Mouse (Mus musculus) hematopoietic stem cell, adult 5-6 weeks (primary cell): ENCODE measurements at regions not wholly inside any gene's neighbourhood (a gene's known extent, or its start where the extent isn't known, plus 50 kb on each side); places are given as distances from the start of the nearest gene placed in this dataset.

Source experiments
- ATAC-seq, 2 experiments: fragments of 125-278 bp in 1 of 2; replicated peaks in 1 of 2; 2 replicates each; pipeline ENCODE4 v1.8.0; 2016 to 2017; ENCODE audit warnings: inconsistent platforms in 2 of 2, mild to moderate bottlenecking in 2 of 2, moderate number of reproducible peaks in 2 of 2, low read depth in 1 of 2, moderate TSS enrichment in 1 of 2; ENCODE audit not compliant: low FRiP score in 2 of 2, poor library complexity in 2 of 2, severe bottlenecking in 2 of 2, insufficient read depth in 1 of 2, low TSS enrichment in 1 of 2

GRCm38 (mm10) chr6:78899952-78900351, 431.3 kb upstream of the Reg3g start:
- ATAC-seq: peak; percentile 49 to 58; a peak in 2 of 4 replicates

GRCm38 (mm10) chr6:78892730-78893129, 424.1 kb upstream of the Reg3g start:
- ATAC-seq: no peak

- ATAC-seq: no peak
Measured at GRCm38 (mm10) chr6:78863031-78863430, 394.4 kb upstream of the Reg3g start.

- ATAC-seq: no peak
Measured at GRCm38 (mm10) chr6:78841261-78841660, 372.6 kb upstream of the Reg3g start.

- ATAC-seq: no peak
Measured at GRCm38 (mm10) chr6:78825901-78826629, 357.4 kb upstream of the Reg3g start.

GRCm38 (mm10) chr6:78821251-78821650, 352.6 kb upstream of the Reg3g start:
- ATAC-seq: no peak

- ATAC-seq: no peak
Measured at GRCm38 (mm10) chr6:78797013-78797412, 328.3 kb upstream of the Reg3g start.

- no peak for ATAC-seq
Measured at GRCm38 (mm10) chr6:78788972-78789371, 320.3 kb upstream of the Reg3g start.

GRCm38 (mm10) chr6:78757619-78758018, 288.9 kb upstream of the Reg3g start:
- no peak for ATAC-seq
